Mouse (Mus musculus) cerebellum, adult 2 months (tissue): ENCODE data around the gene Upf1.

Source experiments
- CTCF ChIP-seq: fragments of 200-500 bp; IDR thresholded peaks from 2 replicates; pipeline ENCODE4 v1.5.1; 2011; ENCODE audit warnings: low read depth, mild to moderate bottlenecking, control low read depth, low read length, moderate library complexity, borderline replicate concordance; ENCODE audit not compliant: insufficient read depth
- POLR2A ChIP-seq: fragments of 200-500 bp; IDR thresholded peaks from 2 replicates; pipeline ENCODE4 v1.6.1; 2011; ENCODE audit warnings: low read length, control low read depth, borderline replicate concordance; ENCODE audit not compliant: insufficient read depth

DNA sequence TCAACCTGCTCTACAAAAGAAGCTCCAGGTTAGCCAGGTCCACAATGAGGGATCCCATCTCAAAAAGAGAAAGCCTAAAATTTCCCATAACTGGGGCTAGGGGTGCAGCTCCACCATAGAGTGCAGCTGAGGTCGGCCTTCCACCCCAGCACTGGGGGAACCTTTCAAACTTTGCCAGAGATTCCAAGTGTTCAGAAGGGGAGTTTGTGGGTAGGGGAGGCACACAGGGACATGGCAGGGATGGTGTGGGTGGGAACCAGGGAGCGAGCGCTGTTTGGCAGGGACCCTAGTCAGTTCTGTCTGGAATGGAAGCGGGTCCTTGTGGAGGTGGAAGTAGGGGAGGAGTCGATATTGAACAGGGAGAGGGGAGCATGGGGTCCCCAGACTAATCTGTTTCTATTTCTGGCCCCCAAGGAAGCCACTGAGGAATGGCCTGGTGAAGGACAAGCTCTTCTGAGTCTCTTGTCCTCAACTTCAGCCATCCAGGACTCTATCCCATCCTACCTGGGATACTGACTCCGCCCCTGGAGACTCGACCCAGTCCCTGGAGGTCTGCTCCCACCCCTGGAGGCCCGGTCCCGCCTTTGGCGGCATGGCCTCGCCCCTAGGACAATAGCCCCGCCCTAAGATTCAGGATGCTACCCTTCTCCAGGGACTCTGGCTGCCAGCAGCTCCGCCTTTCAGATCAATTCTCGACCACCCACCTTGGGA, 23.8 kb downstream of the Upf1 start, which contains the start of gene Gdf1:
- TF ChIP-seq CTCF (no peak), POLR2A (no peak)
